Mouse (Mus musculus): ENCODE measurements around the gene Plpp3. TPM values are rescaled to one million over a fixed set of nuclear protein-coding genes. Genes with fewer than 3 reads are reported as not detected.
A peak's percentile ranks its signal among the peaks of the same experiment; 100 is the strongest.

Gene Plpp3
- polyA plus RNA-seq, 1 experiment from 2014 or later, result 75.2 TPM

GRCm38 (mm10) chr4:105184490-105184889, 27.3 kb downstream of the Plpp3 start:
- no peaks in the 10 kb centered on the region for H3K27me3 ChIP-seq (ENCODE audit: low read depth, poor library complexity, severe bottlenecking)
- no peak for DNase-seq (ENCODE audit: low spot score)
- H3K27ac ChIP-seq, result no peak overlapping the region
- no peaks in the 10 kb centered on the region for H3K9me3 ChIP-seq (replicated peaks)
- H3K4me1 ChIP-seq, result peaks cover 51% of the 10 kb centered on the region
- WGBS, result 86% methylated on average over 4 of the region's 4 CpGs
- H3K4me3 ChIP-seq, result no peak overlapping the region
- peaks cover 61% of the 10 kb centered on the region for H3K36me3 ChIP-seq

- Histone ChIP-seq H3K4me1 (peaks cover 51% of the 10 kb centered on the region), H3K27ac (no peak overlapping the region), H3K9me3 (replicated peaks) (no peaks in the 10 kb centered on the region), H3K4me3 (no peak overlapping the region), H3K36me3 (peaks cover 56% of the 10 kb centered on the region), H3K27me3 (ENCODE audit: low read depth, poor library complexity, severe bottlenecking) (no peaks in the 10 kb centered on the region)
- 82% methylated on average over 6 of the region's 6 CpGs for WGBS
- DNase-seq (ENCODE audit: low spot score), result no peak
Measured at GRCm38 (mm10) chr4:105184924-105185323, 27.8 kb downstream of the Plpp3 start.

DNA sequence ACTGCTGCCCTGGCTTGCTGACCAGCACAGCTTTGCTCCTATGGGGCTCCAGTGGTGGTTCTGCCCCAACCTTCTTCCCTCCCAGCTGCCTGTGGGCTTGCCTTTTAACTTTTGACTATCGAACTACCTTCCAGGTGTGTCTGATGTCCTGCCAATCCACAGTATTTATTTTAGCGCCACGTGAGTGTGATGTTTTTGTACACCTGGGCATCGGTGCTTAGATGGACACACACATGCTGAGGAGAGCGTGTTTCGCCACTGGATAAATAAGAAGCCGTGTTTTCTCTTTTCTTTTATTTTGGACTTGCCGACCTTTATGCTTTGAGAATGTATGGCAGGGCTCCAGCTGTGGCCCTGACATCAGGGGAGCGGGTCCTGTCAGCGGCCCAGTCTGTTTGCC, 29.5 kb downstream of the Plpp3 start:
- no peaks in the 10 kb centered on the region for H3K27me3 ChIP-seq (ENCODE audit: low read depth, poor library complexity, severe bottlenecking)
- H3K36me3 ChIP-seq, result peaks cover 49% of the 10 kb centered on the region
- 91% methylated on average over 10 of the region's 10 CpGs for WGBS
- H3K4me3 ChIP-seq, result no peak overlapping the region
- no peak for DNase-seq (ENCODE audit: low spot score)
- peaks cover 51% of the 10 kb centered on the region for H3K4me1 ChIP-seq
- no peak overlapping the region for H3K27ac ChIP-seq
- H3K9me3 ChIP-seq (replicated peaks), result no peaks in the 10 kb centered on the region

DNA sequence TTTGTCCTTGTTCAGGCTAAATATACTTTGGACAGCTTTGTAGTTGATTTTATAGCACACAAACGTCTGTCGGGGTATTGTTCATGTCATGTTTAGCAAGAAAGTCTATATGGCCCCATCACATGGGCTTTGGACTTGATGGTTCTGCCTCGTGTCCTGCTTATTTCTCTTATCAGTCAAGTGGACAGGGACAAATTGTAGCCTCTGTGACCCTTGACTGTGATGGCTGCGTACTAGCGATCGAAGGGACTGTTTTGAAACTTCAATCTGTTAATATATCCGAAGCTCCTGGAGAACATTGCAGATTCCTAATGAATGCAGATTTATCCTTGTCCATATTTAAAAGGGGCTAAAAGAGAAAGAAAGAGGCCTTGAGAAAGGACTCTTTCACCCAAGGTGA, 30.7 kb downstream of the Plpp3 start:
- Histone ChIP-seq H3K36me3 (peaks cover 39% of the 10 kb centered on the region), H3K27me3 (ENCODE audit: low read depth, poor library complexity, severe bottlenecking) (no peaks in the 10 kb centered on the region), H3K4me3 (no peak overlapping the region), H3K9me3 (replicated peaks) (no peaks in the 10 kb centered on the region), H3K27ac (no peak overlapping the region), H3K4me1 (peaks cover 54% of the 10 kb centered on the region)
- WGBS, result 76% methylated on average over 7 of the region's 7 CpGs
- DNase-seq (ENCODE audit: low spot score), result no peak

- H3K4me1 ChIP-seq, result peaks cover 62% of the 10 kb centered on the region
- 84% methylated on average over 7 of the region's 7 CpGs for WGBS
- no peak overlapping the region for H3K27ac ChIP-seq
Measured at GRCm38 (mm10) chr4:105188801-105189200, 31.7 kb downstream of the Plpp3 start.

GRCm38 (mm10) chr4:105190826-105191225, 33.7 kb downstream of the Plpp3 start:
- peaks cover 75% of the 10 kb centered on the region for H3K4me1 ChIP-seq

More at GRCm38 (mm10) chr4:105188801-105189200, 31.7 kb downstream of the Plpp3 start:
- no peak overlapping the region for H3K4me3 ChIP-seq
- no peaks in the 10 kb centered on the region for H3K27me3 ChIP-seq (ENCODE audit: low read depth, poor library complexity, severe bottlenecking)
- H3K9me3 ChIP-seq (replicated peaks), result no peaks in the 10 kb centered on the region
- DNase-seq (ENCODE audit: low spot score), result no peak
- H3K36me3 ChIP-seq, result peaks cover 36% of the 10 kb centered on the region

DNA sequence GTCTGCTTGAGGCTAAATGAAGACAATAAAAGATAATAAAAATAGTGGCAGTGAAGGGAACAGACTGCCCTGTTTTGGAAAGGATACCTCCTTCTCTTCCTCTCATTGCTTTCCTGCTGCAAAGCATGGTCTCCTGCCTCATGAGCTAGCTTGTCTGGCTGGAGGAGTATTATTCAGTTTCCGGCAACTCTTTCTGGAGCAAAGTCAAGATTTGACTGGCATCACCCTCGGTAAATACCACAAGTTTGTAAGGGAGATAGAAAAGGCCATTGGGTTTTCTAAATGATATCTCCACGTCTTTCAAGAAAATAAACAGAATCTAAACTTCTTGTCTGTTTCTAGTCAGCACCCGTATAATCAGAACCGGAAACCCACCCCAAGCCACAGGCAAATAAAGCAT, 34.4 kb downstream of the Plpp3 start:
- peaks cover 74% of the 10 kb centered on the region for H3K4me1 ChIP-seq
- H3K36me3 ChIP-seq, result peaks cover 42% of the 10 kb centered on the region
- 82% methylated on average over 5 of the region's 5 CpGs for WGBS
- no peak overlapping the region for H3K4me3 ChIP-seq
- no peaks in the 10 kb centered on the region for H3K9me3 ChIP-seq (replicated peaks)
- DNase-seq (ENCODE audit: low spot score), result no peak
- no peak overlapping the region for H3K27ac ChIP-seq
- H3K27me3 ChIP-seq (ENCODE audit: low read depth, poor library complexity, severe bottlenecking), result no peaks in the 10 kb centered on the region

More at GRCm38 (mm10) chr4:105190826-105191225, 33.7 kb downstream of the Plpp3 start:
- H3K27ac ChIP-seq, result peak overlapping the region; percentile 46
- H3K27me3 ChIP-seq (ENCODE audit: low read depth, poor library complexity, severe bottlenecking), result no peaks in the 10 kb centered on the region
- DNase-seq (ENCODE audit: low spot score), result no peak
- H3K9me3 ChIP-seq (replicated peaks), result no peaks in the 10 kb centered on the region
- no peak overlapping the region for H3K4me3 ChIP-seq
- WGBS, result 42% methylated on average over 4 of the region's 4 CpGs
- peaks cover 40% of the 10 kb centered on the region for H3K36me3 ChIP-seq

- Histone ChIP-seq H3K4me1 (peaks cover 70% of the 10 kb centered on the region), H3K36me3 (peaks cover 44% of the 10 kb centered on the region), H3K27me3 (ENCODE audit: low read depth, poor library complexity, severe bottlenecking) (no peaks in the 10 kb centered on the region), H3K9me3 (replicated peaks) (no peaks in the 10 kb centered on the region), H3K27ac (0 out of 2 replicates have a peak overlapping the region, but pooled peaks have one; percentile 30), H3K4me3 (no peak overlapping the region)
- 30% methylated on average over 5 of the region's 5 CpGs for WGBS
- no peak for DNase-seq (ENCODE audit: low spot score)
Measured at GRCm38 (mm10) chr4:105192665-105193064, 35.5 kb downstream of the Plpp3 start.

DNA sequence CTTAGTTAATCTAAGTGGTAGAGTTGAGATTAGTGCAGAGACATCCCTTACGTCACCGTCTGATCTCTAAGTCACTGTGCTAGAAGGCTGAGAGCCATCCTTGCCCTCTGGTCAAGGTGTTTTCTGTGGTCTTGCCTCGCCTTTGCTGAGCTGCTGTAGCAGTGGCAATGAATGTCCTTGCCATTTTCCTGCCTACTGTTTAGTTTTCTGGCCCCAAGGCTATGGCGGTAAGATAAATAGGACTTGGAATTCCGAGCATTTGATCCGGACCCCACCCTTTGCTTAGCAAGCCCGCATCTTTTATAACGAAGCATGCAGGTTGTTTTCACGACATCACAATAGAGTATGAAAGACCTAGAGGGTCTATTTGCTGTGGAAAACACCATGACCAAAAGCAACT, 38.1 kb downstream of the Plpp3 start:
- H3K9me3 ChIP-seq (replicated peaks), result no peaks in the 10 kb centered on the region
- 89% methylated on average over 9 of the region's 9 CpGs for WGBS
- H3K36me3 ChIP-seq, result peaks cover 65% of the 10 kb centered on the region
- no peak overlapping the region for H3K4me3 ChIP-seq
- no peak overlapping the region for H3K27ac ChIP-seq
- no peaks in the 10 kb centered on the region for H3K27me3 ChIP-seq (ENCODE audit: low read depth, poor library complexity, severe bottlenecking)
- H3K4me1 ChIP-seq, result peaks cover 71% of the 10 kb centered on the region
- DNase-seq (ENCODE audit: low spot score), result no peak

DNA sequence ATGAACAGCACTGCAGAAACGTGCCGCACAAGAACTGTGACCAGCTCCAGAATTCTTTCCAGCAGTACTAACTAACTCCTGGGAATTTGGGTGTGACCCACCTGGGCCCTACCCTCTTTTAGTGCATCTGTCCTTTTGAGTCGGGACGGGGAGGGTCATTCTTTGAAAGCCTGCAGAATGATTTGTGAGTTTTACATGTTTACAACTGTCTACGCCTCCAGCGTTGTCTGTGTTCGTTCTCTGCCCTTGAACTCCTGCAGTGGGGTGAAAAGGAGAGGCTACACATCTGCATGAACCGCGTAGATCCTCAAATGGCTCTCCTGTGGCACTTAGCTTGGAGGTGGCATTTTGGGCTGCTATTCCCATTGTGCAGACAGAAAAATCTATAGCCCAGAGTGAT, 39.0 kb downstream of the Plpp3 start:
- Histone ChIP-seq H3K36me3 (peaks cover 65% of the 10 kb centered on the region), H3K27me3 (ENCODE audit: low read depth, poor library complexity, severe bottlenecking) (no peaks in the 10 kb centered on the region), H3K9me3 (replicated peaks) (no peaks in the 10 kb centered on the region), H3K4me3 (no peak overlapping the region), H3K27ac (no peak overlapping the region), H3K4me1 (peaks cover 71% of the 10 kb centered on the region)
- no peak for DNase-seq (ENCODE audit: low spot score)
- WGBS, result 68% methylated on average over 9 of the region's 9 CpGs

GRCm38 (mm10) chr4:105196993-105197765, 40.0 kb downstream of the Plpp3 start:
- Histone ChIP-seq H3K4me3 (no peak overlapping the region), H3K9me3 (replicated peaks) (no peaks in the 10 kb centered on the region), H3K36me3 (peaks cover 70% of the 10 kb centered on the region), H3K27me3 (ENCODE audit: low read depth, poor library complexity, severe bottlenecking) (no peaks in the 10 kb centered on the region), H3K4me1 (peaks cover 69% of the 10 kb centered on the region), H3K27ac (no peak overlapping the region)
- DNase-seq (ENCODE audit: low spot score), result no peak
- 86% methylated on average over 9 of the region's 9 CpGs for WGBS

GRCm38 (mm10) chr4:105198696-105199095, 41.5 kb downstream of the Plpp3 start:
- no peak overlapping the region for H3K4me3 ChIP-seq
- peaks cover 75% of the 10 kb centered on the region for H3K36me3 ChIP-seq
- H3K27me3 ChIP-seq (ENCODE audit: low read depth, poor library complexity, severe bottlenecking), result no peaks in the 10 kb centered on the region
- DNase-seq (ENCODE audit: low spot score), result no peak
- no peaks in the 10 kb centered on the region for H3K9me3 ChIP-seq (replicated peaks)
- H3K4me1 ChIP-seq, result peaks cover 69% of the 10 kb centered on the region
- H3K27ac ChIP-seq, result no peak overlapping the region
- 89% methylated on average over 5 of the region's 5 CpGs for WGBS

DNA sequence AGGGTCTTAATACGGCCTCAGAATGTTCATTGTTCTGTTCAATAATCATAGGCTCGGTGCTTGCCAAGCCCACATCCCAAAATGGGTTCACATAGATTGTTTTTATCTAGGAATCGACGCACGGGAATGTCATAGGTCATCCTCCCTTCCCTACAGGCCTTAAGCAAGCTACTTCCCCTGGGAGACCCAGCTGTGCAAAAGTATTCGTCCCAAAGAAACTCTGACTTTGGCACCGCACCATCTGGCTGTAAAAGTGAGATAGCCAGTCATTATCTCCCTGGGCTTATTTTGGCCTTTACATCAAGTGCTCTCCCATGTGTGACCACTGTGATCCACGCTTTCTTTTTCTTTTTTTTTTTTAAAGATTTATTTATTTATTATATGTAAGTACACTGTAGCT, 42.2 kb downstream of the Plpp3 start:
- no peaks in the 10 kb centered on the region for H3K27me3 ChIP-seq (ENCODE audit: low read depth, poor library complexity, severe bottlenecking)
- DNase-seq (ENCODE audit: low spot score), result no peak
- peaks cover 69% of the 10 kb centered on the region for H3K4me1 ChIP-seq
- no peak overlapping the region for H3K27ac ChIP-seq
- H3K9me3 ChIP-seq (replicated peaks), result no peaks in the 10 kb centered on the region
- WGBS, result 84% methylated on average over 8 of the region's 8 CpGs
- peaks cover 69% of the 10 kb centered on the region for H3K36me3 ChIP-seq
- H3K4me3 ChIP-seq, result no peak overlapping the region
